Mouse (Mus musculus) limb, embryonic 14.5 days (tissue): ENCODE measurements around the gene Tmem51. TPM values are rescaled to one million over a fixed set of nuclear protein-coding genes. Genes with fewer than 3 reads are reported as not detected.

Experiments
- ATAC-seq: fragments of 200-750 bp; cut with Nextera tagmentation; 2 replicates; pipeline ENCODE4 v1.8.0; 2017; ENCODE audit warnings: low read depth, moderate number of reproducible peaks, moderate TSS enrichment; ENCODE audit not compliant: low FRiP score
- DNase-seq: peaks from one replicate; pipeline ENCODE4 v3.0.0-alpha.2; 2015; ENCODE audit warnings: low spot score
- H3K27ac ChIP-seq: fragments of 300-500 bp; sonication (generic); replicated peaks from 2 replicates; pipeline ENCODE4 v1.5.1; 2014; ENCODE audit warnings: low read depth, mild to moderate bottlenecking, low read length, moderate library complexity, mixed read lengths
- H3K27me3 ChIP-seq: fragments of 300-500 bp; sonication (generic); 2 replicates; pipeline ENCODE4 v1.6.1; 2014; ENCODE audit warnings: low read length, mixed read lengths; ENCODE audit not compliant: control insufficient read depth, insufficient read depth
- H3K36me3 ChIP-seq: fragments of 300-500 bp; sonication (generic); 2 replicates; pipeline ENCODE4 v1.6.1; 2014; ENCODE audit warnings: mild to moderate bottlenecking, low read length, moderate library complexity, mixed read lengths; ENCODE audit not compliant: control insufficient read depth, insufficient read depth
- H3K4me1 ChIP-seq: fragments of 300-500 bp; sonication (generic); 2 replicates; pipeline ENCODE4 v1.6.1; 2014; ENCODE audit warnings: antibody characterized with exemption, low read length, mixed read lengths; ENCODE audit not compliant: control insufficient read depth, insufficient read depth
- H3K4me2 ChIP-seq: fragments of 300-500 bp; sonication (generic); replicated peaks from 2 replicates; pipeline ENCODE4 v1.6.1; 2014; ENCODE audit warnings: low read depth, mild to moderate bottlenecking, low read length, moderate library complexity; ENCODE audit not compliant: severe bottlenecking
- H3K4me3 ChIP-seq: fragments of 300-500 bp; sonication (generic); replicated peaks from 2 replicates; pipeline ENCODE4 v1.5.1; 2014; ENCODE audit warnings: low read length
- H3K9ac ChIP-seq: fragments of 300-500 bp; sonication (generic); 2 replicates; pipeline ENCODE4 v1.6.1; 2014; ENCODE audit warnings: mild to moderate bottlenecking, low read depth, low read length, moderate library complexity; ENCODE audit not compliant: severe bottlenecking
- H3K9me3 ChIP-seq: fragments of 300-500 bp; sonication (generic); 2 replicates; pipeline ENCODE4 v1.6.1; 2016; ENCODE audit warnings: low read length; ENCODE audit not compliant: control insufficient read depth
- POLR2A ChIP-seq: fragments of 200-500 bp; IDR thresholded peaks from 2 replicates; pipeline ENCODE4 v1.8.0; 2012; ENCODE audit warnings: inconsistent platforms, mild to moderate bottlenecking, moderate library complexity, borderline replicate concordance; ENCODE audit not compliant: insufficient read depth, insufficient read length; ENCODE audit errors: extremely low read depth
- WGBS: fragments of 180-500 bp; shearing (Covaris S2); extraction: QIAGEN DNeasy Blood & Tissue Kit; methylation state at CpG from one replicate; pipeline ENCODE4 v1.1.7; 2014; 5-methylcytosine and 5-hydroxymethylcytosine counted together
- polyA plus RNA-seq, 2 experiments: library from polyadenylated mRNA; depleted of rRNA in 1 of 2; stranded (reverse) in 1 of 2; unstranded in 1 of 2; fragments of >200 nt; fragmentation: Nextera tagmentation in 1 of 2; extraction: Ambion mirVana in 1 of 2; gene quantifications; 2 replicates each; pipeline versions ENCODE4 v1.2.1 to v1.2.3; 2012 to 2014

Tmem51 gene
- polyA plus RNA-seq, 2 experiments, result 12.0 to 19.2 TPM

GRCm38 (mm10) chr4:142014659-142015608 lies 69.2 kb downstream of the Tmem51 start, which contains the start of gene Fhad1:
Gene Fhad1, minus strand, starts transcription at chr4:142015082.
- DNase-seq (peak; percentile 57), ATAC-seq (peak; percentile 76)
- H3K36me3 ChIP-seq, result no peaks in the 10 kb centered on the region
- TF ChIP-seq POLR2A, result no peak
- no peaks in the 10 kb centered on the region for H3K9me3 ChIP-seq
- peaks cover 3% of the 10 kb centered on the region; the same call in 1 of the 2 replicates for H3K27me3 ChIP-seq
- peaks cover 14% of the 10 kb centered on the region for H3K4me1 ChIP-seq
- peak within 1 kb of the TSS; percentile 36 for H3K4me3 ChIP-seq
- H3K4me2 ChIP-seq, result peak within 1 kb of the TSS; percentile 66
- H3K9ac ChIP-seq, result peak within 1 kb of the TSS; percentile 41; the same call in 1 of the 2 replicates
- 2% methylated on average over 34 of the region's 46 CpGs for WGBS
- H3K27ac ChIP-seq, result no peak within 1 kb of the TSS

- H3K4me1 ChIP-seq, result peaks cover 10% of the 10 kb centered on the region
- no peak overlapping the region for H3K9ac ChIP-seq
- H3K9me3 ChIP-seq, result no peaks in the 10 kb centered on the region
- DNase-seq (no peak), ATAC-seq (no peak)
- WGBS, result 91% methylated on average over 13 of the region's 13 CpGs
- no peak for TF ChIP-seq POLR2A
- H3K36me3 ChIP-seq, result no peaks in the 10 kb centered on the region
- H3K27ac ChIP-seq, result no peak overlapping the region
- H3K27me3 ChIP-seq, result 0 out of 2 replicates have a peak, but pooled peaks cover 3% of the 10 kb centered on the region
- no peak overlapping the region for H3K4me2 ChIP-seq
- no peak overlapping the region for H3K4me3 ChIP-seq
These were observed 72.9 kb downstream of the Tmem51 start for GRCm38 (mm10) chr4:142011236-142011635.

GRCm38 (mm10) chr4:142010441-142010840 lies 73.7 kb downstream of the Tmem51 start:
- H3K4me3 ChIP-seq, result no peak overlapping the region
- TF ChIP-seq POLR2A, result no peak
- H3K27ac ChIP-seq, result no peak overlapping the region
- H3K9me3 ChIP-seq, result no peaks in the 10 kb centered on the region
- 76% methylated on average over 7 of the region's 7 CpGs for WGBS
- DNase-seq, result no peak
- H3K9ac ChIP-seq, result no peak overlapping the region
- H3K36me3 ChIP-seq, result no peaks in the 10 kb centered on the region
- no peak for ATAC-seq
- H3K27me3 ChIP-seq, result 0 out of 2 replicates have a peak, but pooled peaks cover under 1% of the 10 kb centered on the region
- peaks cover 6% of the 10 kb centered on the region for H3K4me1 ChIP-seq
- H3K4me2 ChIP-seq, result no peak overlapping the region

GRCm38 (mm10) chr4:142008206-142008605 lies 75.9 kb downstream of the Tmem51 start:
- 22% methylated on average over 11 of the region's 11 CpGs for WGBS
- H3K27me3 ChIP-seq, result no peaks in the 10 kb centered on the region
- DNase-seq (no peak), ATAC-seq (no peak)
- H3K4me3 ChIP-seq, result no peak overlapping the region
- no peak overlapping the region for H3K27ac ChIP-seq
- peaks cover 5% of the 10 kb centered on the region; the same call in 1 of the 2 replicates for H3K4me1 ChIP-seq
- H3K9me3 ChIP-seq, result no peaks in the 10 kb centered on the region
- H3K36me3 ChIP-seq, result no peaks in the 10 kb centered on the region
- no peak for TF ChIP-seq POLR2A
- H3K9ac ChIP-seq, result no peak overlapping the region
- H3K4me2 ChIP-seq, result no peak overlapping the region

- ATAC-seq, result no peak
These were observed 83.5 kb downstream of the Tmem51 start for GRCm38 (mm10) chr4:142000581-142000980.

More at GRCm38 (mm10) chr4:142000581-142000980, 83.5 kb downstream of the Tmem51 start:
- Histone ChIP-seq H3K4me1 (peaks cover 5% of the 10 kb centered on the region), H3K27me3 (no peaks in the 10 kb centered on the region), H3K9ac (no peak overlapping the region), H3K27ac (no peak overlapping the region), H3K4me2 (no peak overlapping the region), H3K4me3 (no peak overlapping the region), H3K9me3 (no peaks in the 10 kb centered on the region), H3K36me3 (no peaks in the 10 kb centered on the region)
- DNase-seq, result no peak
- no peak for TF ChIP-seq POLR2A
- WGBS, result 53% methylated on average over 8 of the region's 9 CpGs
